Mouse (Mus musculus): ENCODE data around the gene Max.

- TF ChIP-seq MAZ (IDR thresholded peaks at IDR 0.05; ENCODE audit: low read depth, low read length) (no peak), USF1 (IDR thresholded peaks at IDR 0.05; ENCODE audit: low read depth, low read length) (no peak)
Measured at GRCm38 (mm10) chr12:76930177-76930576, 31.8 kb downstream of the Max start.

All from MEL (cell line).